Mouse (Mus musculus) thymus, postnatal 25 days (tissue): Measurements from ENCODE around the gene Cd24a.

Experiments used
- DNase-seq: peaks from one replicate; pipeline ENCODE4 v3.0.0; 2022

Cd24a gene

DNA sequence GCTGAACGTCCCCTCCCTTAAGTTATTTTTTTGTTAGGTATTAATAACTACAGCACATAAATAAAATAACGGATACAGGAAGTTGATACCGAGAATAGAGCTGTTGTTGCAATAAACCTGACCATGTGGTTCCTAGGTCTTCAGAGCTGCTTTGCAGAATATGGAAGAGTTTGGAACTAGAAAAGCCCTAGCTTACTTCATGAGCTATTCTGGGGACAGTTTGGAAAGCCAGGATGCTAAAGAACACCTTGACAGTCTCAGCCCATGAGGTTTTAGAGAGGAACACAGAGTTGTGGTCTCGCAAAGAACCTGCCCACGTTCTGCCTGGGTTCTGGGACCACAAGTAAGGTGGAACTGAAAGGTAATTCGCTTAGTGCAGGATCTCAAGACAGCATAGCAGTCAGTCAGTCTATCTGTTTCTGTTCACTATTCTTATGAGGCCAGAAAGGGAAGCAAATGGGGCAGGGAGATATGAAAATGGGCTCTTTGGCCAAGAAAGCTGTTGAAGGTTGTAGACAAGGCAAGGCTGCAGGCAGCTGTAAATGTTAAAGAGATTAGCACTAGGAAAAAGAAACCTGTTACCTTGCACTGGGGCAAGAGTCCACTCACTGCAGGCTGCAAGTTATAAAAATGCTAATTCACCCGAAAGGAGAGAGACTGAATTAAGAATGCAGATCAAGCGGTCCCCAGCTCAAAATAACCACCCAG is 10.5 kb downstream of the Cd24a start:
- DNase-seq: no peak

DNA sequence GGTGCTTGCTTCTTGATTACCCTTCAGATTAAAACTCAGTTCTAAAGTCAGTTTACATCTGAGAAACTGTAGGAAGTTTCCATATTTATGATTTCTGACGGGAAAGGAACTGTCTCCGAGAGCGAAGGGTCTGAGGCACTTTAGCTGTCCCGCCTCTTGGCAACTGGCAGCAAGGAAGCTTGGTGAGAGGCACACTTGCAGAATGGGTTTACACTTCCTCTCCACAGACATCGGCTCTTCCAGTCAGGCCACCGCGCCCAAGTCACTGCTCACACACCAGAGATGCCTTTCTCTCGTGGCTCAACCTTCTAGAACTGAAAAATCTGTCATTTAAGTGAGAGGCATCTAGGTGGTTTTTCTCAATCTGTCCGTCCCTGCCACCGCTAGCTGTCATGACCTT is 13.4 kb downstream of the Cd24a start:
- no peak for DNase-seq

DNA sequence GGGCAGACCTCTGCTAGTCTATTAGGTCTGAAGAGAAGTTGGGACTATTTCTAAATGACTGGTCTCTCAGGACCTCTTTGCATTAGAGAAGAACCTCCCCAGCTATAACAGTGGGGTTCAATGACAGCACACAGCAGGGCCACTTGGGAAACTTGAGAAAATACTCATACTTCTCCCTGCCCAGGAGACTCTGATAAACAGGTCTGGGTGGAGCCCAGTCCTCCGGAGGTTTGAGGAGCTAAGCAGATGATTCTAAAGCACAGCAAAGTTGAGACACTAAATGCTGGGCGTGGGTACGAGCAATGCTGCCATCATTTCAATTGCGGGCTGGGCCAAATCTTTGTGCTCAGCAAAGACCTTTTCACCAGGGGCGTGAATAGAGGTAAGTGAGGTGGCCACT is 15.1 kb downstream of the Cd24a start:
- DNase-seq: no peak

DNA sequence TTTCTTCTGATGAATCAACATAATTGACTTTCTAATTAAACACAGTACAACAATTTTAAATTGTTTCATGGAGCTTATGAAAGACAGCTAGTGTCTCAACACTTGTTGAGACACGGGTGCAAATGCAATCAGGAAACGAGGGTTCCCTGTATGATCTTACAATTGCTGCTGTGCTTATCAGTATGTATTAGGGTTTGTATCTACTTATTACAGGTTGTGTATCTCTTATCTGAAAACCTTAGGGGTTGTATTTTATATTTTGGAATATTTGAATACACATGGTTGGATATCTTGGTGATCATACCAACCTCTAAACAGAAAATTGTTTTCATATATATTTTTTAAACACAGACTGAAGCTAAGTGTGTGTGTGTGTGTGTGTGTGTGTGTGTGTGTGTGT is 16.1 kb downstream of the Cd24a start:
- no peak for DNase-seq

DNA sequence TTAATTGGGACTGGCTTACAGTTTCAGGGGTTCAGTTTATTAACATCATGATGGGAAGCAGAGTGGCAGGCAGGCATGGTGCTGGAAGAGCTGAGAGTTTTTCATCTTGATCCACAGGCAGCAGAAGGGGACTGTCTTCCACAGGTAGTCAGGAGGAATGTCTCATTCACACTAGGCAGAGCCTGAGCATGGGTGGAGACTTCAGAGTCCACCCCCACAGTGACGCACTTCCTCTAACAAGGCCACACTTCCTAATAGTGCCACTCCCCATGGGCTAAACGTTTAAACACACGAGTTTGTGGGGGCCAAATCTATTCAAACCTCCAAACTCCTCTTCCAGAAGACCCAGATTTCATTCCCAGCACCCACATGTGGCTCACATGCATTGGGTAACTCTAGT is 16.8 kb downstream of the Cd24a start:
- no peak for DNase-seq

DNA sequence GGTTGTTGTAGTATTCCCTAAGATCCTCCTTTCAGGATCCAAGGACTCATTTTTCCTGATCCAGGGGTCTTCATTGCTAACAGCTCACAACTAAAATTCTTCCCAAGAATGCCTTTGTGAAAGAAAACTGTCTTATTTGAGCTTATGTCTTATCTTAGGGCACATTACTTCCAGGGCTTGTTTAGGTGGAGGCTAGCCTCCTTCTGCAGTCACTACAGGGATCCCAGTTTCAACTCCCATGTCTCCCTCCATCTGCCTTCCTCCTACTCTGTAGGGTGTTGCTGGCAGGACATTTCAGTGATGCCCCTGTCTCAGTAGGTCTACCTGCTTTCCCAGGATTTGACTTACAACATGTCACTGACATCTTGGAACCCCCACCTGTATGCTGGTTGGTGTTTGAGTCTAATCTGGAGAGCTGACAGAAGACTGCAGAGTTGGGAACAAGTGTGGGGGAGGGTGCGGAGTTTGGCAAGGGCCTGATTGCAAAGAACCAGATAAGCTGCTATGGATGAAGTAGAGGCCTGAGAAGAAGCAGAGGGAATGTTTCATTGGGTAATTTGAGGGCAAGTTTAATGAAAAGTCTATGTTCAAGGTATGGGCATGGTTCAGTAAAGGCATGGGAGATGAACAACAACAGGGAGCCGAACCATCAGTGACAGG is 20.1 kb downstream of the Cd24a start:
- no peak for DNase-seq

DNA sequence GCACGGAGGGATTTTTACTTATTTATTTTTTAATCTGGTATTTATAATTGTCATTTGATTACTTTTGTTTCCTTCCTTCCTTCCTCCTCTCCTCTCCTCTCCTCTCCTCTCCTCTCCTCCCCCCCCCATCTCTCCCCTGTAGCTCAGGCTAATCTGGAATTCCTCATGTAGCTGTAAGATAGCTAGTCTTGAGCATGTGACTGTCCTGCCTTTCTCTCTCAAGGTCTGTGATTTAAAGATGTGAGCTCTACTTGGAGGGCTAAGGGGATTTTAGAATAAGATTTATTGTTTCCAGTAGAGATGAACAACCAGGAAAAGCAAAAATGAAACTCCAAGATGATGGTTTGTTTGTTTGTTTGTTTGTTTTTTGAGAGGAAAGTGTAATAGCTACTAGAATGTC is 23.0 kb downstream of the Cd24a start:
- DNase-seq: no peak

DNA sequence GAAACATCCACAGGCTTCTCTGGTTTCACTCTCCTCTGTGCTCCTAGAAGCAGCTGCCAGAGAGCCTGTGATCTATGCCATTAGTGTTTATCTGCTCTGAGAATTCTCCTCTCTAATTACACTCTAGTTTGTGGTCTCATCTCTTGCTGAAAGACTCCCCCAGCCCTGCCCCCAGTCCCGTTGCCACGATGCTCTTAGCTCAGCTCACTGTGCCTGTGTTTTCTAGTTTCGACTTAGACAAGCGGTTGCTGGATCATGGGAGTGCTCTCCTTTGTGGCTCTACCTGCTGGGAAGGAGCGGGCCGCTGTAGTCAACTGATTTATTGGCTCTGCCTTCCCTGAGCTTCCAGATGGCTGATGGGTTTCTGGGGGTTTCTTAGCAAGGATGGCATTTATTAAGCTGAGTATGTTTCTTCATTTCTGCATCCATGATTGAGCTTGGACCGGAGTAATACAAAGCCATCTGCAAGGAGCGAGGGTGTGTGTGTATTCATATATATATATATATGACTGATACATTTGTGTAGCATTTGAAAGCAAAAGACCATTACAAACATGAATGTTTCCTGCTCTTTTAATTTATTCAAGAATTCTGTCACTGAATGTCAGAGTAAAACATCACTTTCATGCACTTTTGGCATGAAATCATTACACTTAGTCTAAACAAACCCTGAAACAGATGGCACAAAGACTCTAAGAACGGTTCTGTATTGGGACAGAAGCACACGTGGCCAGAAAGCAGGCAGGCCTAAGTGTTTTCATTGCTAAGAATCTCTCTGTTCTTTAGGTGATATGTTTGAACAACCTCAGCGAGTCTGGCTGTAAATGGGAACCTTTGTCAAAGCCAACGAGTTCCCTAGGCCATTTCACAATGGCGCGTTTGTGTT is 23.7 kb downstream of the Cd24a start:
- DNase-seq: no peak

DNA sequence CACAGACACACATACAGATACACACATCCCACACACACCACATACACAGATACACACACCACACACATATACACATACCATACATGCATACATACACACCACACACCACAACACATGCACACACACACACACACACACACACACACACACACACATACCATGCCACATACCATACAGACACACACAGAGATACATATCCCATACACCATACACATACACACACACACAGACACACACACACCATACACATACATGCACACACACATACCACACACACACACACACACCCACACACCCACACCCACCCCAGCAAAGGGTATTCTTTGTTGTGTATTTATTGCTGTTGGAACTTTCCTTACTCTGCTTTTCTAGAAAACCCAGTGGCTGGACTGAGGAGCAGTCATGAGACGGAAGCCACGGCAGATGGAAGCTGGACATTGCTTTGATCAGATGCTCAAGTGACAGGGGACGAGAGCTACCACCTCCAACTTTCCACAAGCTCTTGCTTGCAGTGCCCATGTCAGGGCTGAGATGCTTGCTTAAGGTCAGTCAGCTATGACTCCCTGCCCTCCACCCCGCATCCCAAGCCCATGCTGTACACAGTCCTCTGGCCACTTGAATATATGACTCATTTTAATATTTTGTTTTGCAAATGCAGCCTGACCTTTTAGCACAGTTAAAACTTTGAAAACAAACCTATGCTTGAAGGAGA is 26.0 kb downstream of the Cd24a start:
- DNase-seq: no peak

DNA sequence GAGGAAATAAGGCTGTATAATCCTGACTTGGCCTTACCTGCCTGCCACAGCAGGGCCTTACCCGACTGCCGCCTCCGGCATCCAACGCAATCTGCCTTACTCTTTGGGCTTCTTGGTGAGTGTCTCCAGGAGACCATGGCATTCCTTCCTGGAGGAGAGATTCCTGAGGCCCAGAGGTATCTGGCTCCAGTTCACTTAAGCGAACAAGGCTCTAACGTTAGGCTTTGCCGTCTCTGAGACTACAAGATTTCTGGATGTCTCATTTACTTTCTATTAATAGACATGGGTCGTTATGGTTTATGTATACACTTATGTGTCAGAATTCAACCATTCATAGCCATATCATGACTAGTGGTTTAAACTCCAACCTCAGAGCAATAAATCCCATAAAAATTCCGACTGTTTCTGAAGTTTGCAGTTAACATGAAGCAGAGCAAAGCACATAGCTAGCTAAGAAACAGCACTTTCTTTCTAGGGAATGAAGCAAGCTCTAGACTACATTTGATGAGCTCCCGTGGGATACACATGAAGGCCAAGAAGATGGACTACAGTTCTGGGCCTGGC is 26.7 kb downstream of the Cd24a start:
- DNase-seq: no peak

DNA sequence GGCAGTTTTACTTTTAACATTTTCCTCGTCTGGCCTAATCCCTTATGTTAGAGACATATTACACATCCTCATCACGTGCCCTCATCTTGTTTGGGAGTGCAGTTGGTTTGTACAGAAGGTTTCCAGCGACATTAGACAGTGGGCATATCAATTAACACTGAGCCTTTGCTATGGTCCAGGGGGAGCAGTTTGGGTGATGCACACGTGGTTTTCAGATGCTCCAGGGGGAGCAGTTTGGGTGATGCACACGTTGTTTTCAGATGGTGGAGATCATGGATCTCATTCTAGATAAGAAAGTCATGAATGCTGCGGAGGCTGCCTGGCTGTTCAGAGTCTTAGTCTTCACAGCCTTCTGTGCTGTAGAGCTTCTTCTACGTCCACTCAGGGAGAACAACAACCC is 27.8 kb downstream of the Cd24a start:
- no peak for DNase-seq

DNA sequence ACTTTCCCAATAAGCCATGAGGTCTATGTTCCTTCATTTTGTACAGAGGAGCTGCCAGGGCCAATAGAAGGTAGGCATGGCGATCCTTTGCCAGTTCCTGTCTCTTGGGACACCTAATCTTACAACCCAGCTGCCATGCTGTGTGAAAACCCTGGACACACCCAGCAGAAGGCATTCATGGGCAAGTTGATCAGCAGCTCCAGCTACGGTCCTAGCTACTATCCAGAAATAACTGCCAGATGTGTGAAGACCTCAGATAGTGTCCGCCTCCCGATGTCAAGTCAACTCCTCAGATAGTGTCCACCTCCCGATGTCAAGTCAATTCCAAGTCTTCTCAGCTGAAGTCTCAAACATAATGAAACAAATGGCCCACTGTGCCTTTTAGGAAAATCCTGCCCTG is 31.4 kb downstream of the Cd24a start:
- no peak for DNase-seq

DNA sequence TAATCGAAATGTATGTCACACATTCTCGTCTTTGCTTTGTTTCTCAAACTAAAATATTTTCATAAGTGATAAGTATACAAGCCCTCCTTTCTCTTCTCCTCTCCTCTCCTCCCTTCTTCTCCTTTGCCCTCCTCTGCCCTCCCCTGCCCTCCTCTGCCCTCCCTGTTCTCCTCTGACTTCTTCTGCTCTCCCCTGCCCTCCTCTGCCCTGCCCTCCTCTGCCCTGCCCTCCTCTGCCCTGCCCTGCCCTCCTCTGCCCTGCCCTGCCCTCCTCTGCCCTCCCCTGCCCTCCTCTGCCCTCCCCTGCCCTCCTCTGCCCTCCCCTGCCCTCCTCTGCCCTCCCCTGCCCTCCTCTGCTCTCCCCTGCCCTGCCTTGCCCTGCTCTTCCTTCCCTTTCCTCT is 31.9 kb downstream of the Cd24a start:
- DNase-seq: no peak

DNA sequence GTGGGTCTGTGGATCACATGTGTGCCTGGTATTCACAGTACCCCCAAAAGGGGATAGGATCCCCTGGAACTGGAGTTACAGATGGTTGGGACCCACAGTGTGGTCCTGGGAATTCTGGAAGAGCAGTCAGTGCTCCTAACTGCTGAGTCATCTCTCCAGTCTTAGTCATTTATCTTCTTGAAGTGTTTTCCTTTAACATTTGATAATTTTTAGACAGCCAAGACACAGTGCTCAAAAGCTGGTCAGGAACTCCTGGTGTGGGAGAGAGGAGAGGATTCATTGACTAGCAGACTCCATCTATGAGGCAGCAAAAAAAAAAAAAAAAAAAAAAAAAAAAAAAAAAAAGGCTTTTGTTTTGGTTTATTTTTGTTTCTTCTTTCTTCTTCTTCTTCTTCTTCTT is 33.0 kb downstream of the Cd24a start:
- DNase-seq: no peak

DNA sequence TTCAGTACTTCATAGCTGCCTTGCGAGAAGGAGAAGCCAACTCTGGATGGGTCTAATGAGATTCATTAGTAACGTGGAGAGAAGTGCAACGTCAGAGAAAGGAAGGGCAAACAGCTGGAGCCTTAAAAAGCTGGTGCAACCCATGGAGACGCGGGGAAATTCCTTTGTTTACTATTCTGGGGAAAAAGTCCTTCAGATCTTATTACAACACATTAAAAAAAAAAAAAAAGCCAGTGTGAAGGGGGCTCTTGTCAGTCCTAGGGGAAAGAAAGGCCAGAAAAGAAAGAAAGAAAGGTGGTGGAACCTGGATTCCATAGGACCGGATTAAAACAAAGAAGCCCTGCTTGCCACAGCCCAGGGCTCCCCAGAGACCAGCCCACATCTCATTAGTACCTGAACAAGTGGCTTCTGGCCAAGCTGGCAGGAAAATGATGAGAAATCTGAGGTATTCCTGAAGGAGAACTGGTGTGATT is 41.0 kb downstream of the Cd24a start:
- DNase-seq: no peak

DNA sequence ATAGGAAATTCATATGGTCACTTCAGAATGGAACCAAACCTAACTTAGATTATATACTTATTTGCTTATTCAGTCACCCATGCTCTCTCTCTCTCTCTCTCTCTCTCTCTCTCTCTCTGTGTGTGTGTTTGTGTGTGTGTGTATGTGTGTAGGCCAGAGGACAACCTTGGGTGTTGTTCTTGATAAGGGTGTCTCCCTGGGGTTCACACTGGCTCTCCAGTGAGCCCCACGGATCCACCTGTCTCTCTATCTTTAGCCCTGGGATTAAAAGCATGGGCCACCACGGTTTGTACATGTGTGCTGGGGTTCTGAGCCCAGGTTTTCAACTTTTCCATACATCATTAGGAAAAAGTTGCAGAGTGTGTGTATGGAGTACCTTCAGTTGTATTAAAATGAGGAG is 41.9 kb downstream of the Cd24a start:
- no peak for DNase-seq

DNA sequence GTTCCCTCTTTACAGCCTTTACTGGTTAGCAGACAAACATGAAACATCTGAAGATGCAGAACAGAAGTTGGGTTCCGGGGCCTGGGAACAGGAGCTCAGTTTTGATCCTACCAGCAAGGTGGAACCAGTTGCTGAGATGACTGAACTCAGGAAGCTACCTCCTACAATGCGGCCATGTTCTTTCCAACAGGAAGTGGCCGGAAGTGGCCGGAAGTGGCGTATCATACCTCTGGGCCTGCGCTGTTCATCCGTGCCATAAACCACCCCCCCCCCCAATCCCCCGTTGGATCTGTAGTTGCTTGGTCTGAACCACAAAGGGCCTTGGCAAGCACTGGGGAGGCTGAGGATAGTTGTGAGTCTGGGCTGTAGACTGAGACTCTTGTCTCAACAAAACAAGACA is 45.4 kb downstream of the Cd24a start:
- DNase-seq: no peak

DNA sequence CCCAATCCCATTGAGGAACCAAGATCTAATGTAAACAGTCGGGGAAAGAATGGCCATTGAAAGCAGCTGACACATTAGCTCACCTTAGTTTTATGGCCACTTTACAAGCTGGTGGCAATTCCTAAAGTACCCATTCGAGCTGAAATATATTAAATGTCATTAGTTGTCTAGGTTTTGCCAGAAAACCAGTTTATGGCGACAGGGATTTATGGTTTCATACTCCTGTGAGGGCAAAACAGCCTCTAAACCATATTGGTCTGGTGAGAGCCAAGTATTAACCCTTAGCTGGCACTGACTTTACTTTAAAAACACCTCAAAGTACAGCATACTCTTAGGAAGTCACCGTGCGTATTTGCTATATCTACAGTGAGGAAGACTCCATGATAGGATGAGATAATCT is 46.3 kb downstream of the Cd24a start:
- DNase-seq: no peak

DNA sequence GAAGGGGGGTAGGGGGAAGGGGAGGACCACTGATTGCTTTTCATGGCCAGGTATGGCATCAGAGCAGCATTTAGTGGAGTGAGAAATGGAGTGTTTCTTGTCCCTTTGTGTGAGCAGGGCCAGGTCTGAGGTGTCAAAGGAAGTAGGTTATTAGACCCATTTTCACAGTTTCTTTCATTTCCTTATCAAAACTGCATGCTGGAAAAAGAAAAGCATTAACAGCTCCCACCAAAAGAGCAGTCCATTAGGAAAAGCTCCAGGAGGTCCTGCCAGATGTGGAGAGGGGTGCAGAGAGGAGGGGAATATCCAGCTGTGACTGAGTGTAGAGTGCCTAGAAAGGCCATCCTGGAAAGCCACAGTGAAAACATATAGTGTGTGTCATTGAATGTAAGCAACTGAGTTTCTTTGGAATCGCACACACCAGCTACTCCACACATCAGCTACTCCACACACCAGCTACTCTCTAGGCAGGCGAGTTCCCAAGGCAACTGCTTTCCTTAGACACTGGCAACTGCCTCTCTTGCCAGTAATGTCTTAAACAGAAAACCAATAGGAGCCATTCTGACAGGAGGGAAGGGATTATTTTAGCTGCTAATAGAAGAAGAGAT is 46.8 kb downstream of the Cd24a start:
- DNase-seq: no peak

DNA sequence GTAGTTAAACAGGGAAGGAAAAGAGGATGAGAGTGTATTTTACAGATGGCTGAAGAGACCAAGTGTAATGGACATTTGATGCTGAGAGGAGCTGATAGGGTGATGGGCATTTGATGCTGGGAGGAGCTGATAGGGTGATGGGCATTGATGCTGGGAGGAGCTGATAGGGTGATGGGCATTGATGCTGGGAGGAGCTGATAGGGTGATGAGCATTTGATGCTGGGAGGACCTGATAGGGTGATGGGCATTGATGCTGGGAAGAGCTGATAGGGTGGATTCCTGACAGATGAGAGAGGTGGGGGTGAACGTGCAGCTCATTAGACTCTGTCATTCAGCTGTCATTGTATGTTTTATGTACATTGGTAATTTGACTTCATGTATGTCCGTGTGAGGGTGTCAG is 47.5 kb downstream of the Cd24a start:
- no peak for DNase-seq

DNA sequence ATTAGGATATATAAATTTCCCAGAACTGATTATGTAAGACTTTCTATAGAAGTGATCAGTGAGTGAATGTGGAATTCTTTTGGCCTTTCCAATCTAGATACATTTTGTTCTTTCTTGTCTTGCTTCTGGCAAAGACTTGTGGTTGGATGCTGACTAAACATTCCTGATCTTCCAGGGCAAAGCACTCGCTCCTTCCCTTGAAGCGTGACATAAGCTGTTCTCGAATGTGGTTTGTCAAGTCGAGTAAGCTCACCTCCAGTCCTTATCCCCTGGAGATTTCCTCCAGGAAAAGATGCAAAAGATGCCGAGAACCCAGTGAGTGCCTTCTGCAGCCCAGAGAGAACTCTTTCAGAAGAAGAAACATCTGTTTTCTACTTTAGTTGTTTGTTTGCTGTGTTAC is 51.1 kb downstream of the Cd24a start:
- DNase-seq: no peak

DNA sequence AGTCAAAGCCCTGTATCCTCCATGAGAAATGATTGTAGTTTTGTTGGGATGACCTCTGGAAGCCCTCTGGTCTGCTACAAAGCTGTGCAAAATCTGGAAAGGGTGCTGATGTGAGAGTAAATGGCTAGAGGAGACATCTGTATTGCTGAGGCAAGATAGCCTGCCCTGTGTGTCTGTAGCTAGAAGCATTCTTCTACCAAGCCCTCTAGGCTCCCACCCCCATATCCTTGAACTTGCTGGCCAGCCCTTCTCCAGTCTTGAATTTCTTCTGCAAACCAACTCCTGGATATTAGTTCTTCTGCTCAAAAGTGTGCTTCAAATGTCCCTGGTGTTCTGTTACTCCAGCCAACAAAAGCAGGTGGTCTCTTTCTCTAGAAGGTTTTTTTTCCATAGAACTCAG is 51.8 kb downstream of the Cd24a start:
- DNase-seq: no peak

DNA sequence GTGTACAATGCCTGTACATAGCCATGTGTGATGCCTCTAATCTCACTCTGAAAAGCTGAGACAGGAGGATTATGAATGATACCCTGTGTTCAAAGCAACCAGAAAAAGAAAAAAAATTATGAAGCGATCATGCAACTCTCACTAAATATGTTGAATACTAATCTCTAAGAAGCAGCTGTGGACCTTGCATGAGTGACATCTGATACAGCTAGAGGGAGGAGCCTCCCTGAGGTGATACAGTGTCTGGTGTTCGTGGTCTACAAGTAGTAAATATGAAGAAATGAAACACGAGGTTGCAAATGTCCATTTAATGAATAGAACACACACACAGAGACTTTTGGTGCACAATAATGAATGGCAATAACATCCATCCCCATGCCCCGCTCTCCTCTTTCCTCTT is 52.5 kb downstream of the Cd24a start:
- no peak for DNase-seq
